Mouse (Mus musculus): ENCODE measurements around the gene 2810459M11Rik. TPM values are rescaled to one million over a fixed set of nuclear protein-coding genes. Genes with fewer than 3 reads are reported as not detected.
A peak's percentile ranks its signal among the peaks of the same experiment; 100 is the strongest.
"Not testable (repeated sequence)": the region's sequence is repeated elsewhere in the genome, so short reads cannot be mapped to it uniquely, and the experiment has no call there.

Gene 2810459M11Rik
- not detected for total RNA-seq (2021)

- peak; percentile 27 to 31 for DNase-seq
- intact Hi-C loops (cut with DNase I), result no loop called here
Measured at GRCm38 (mm10) chr1:86045848-86046805, at the start of gene 2810459M11Rik. Gene 2810459M11Rik, plus strand, starts transcription at chr1:86045863.

GRCm38 (mm10) chr1:85997221-85997620 is 48.4 kb upstream of the 2810459M11Rik start:
- DNase-seq, result no peak
- intact Hi-C loops (cut with DNase I), result no loop called here

DNA sequence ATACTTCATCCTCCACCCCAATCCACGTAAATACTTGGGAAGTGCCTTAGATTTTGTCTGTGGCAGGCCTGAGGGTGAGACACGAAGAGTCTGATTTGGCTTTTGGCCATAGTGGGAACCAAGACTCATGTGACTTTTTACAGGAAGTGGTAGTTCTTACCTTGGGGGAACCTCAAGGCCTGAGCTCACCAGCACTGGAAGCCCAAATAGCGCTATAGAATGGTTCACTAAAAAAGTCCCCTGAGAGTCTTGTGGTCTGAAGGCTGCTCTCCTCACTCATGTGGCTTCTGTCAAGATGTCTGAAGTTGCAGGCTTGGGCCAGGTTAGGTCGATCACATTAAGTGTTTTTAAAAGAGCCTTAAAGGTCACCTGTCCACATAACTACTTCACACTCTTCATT is 47.7 kb upstream of the 2810459M11Rik start:
- intact Hi-C loops (cut with DNase I), result no loop called here

DNA sequence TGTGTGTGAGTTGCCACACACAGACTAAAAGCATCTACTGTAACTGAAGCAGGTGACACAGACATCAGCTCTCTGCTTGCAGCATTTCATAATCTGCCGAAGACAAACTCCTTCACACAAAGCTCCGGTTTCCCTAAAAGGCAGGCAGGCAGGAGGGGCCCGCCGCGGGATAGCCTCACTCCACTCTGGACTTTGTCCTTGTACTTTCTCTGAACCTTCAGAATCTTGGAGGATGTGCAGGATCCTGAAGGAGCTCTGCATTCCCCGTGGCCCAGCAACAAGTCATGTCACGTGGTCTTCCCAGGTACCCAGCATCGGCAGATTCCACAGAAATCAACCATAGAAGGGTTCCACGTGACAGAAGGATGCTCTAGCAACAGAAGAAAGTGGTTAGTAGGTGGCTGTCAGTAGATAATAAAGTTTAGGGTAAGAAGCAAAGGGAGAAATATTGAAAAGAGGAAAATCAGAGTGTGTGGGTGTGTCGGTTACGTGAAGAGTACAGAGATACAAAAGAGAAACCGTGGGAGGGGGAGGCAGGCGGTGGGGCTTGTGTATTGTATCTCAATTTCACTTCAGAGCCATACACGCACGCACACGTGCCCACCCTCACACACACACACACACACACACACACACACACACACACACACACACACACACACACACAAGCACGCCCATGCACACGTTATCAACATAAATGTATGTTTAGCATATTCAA is 45.7 kb upstream of the 2810459M11Rik start:
- no peak for DNase-seq
- intact Hi-C loops (cut with DNase I), result no loop called here

More for the DNA sequence above, 47.7 kb upstream of the 2810459M11Rik start:
- DNase-seq, result no peak

DNA sequence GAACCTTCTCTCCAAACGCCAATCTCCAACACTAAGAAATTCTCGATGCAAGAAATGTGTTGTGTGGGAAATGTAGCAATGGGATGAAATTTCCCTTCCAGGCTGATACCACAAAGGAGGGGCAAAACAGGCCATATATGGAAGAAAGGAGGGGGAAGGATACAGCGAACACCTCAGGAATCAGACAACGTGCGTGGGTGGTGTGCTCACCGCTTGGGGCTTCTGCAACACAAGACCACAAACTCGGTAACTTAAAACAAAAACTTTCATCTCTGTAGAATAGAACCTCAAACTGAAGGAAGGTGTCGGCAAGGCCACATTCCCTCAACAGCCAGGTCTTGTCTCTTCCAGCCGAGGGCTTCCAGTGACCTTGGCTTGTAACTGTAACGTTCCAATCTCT is 40.1 kb upstream of the 2810459M11Rik start:
- intact Hi-C loops (cut with DNase I), result no loop called here
- no peak for DNase-seq

DNA sequence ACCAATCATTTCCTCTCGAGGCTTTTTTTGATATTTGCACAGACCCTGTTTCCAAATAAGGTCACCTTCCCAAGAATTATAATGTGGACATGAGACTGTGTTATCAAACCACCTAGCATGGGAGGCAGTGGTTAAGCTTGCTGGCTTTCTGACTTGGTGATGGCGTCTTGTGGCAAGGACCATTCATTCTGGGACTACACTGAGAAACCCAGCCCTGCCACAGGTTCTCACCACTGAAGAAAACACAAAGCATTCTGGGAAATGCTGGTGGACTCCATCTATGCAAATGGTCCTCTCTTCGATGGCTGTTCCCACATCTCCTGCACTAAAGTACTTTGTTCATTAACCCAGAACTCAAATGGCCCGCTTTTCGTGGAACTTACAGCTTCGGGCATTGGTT is 39.6 kb upstream of the 2810459M11Rik start:
- intact Hi-C loops (cut with DNase I), result no loop called here
- DNase-seq, result no peak

DNA sequence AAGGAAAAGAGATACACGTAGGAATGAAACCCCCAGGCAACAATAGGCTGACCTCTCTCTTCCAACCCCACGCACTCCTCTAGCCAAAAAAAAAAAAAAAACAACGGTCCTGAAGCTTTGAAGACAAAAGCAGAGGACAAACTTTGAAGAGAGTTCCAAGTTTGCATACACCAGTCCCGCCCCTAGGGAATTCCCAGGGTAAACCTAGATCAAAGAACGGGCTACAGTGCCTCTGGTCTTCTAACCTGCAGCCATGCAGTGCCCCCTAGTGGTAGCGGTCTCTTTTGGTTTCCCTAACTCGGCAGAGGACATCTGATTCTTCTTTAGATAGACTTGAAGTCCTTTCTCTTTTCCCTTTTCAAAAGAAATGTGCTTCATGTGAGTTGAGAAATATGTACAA is 37.9 kb upstream of the 2810459M11Rik start:
- intact Hi-C loops (cut with DNase I), result loop anchor here (1.0 kb wide), 2 partner anchors 72 to 154 kb away; no protein-coding TSS in a partner anchor
- DNase-seq, result peak; percentile 90 to 94

- DNase-seq; intact Hi-C loops (cut with DNase I): not testable (repeated sequence)
Measured at GRCm38 (mm10) chr1:86015758-86016157, 29.9 kb upstream of the 2810459M11Rik start.

DNA sequence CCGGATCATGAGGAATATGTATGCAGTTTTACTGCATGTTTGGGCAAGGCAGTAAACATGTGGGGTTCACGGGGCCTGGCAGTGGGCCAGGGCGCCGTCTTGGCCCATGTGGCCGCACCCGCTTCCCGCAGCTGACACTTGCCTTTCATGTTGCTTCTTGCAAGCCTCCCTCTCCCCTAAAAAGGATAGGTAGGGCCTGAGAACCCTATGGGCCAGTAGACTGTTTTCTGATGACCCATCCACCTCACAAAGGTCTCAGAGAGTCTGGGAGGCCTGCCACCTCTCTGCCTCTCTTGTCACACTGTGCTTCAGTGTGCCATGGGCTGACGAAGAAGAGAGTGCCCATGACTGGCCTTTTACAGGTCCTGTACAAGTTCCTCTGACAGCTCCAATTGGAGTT is 29.1 kb upstream of the 2810459M11Rik start, which contains the start of gene Spata3:
TSS of gene Spata3 (plus strand) at position 301 of the 400 bp plus-strand sequence.
- intact Hi-C loops (cut with DNase I), result no loop called here
- DNase-seq, result no peak

GRCm38 (mm10) chr1:86018235-86019055 is 27.2 kb upstream of the 2810459M11Rik start:
- peak; percentile 47 to 49 for DNase-seq
- intact Hi-C loops (cut with DNase I), result no loop called here

- intact Hi-C loops (cut with DNase I), result no loop called here
- DNase-seq, result no peak
Measured at GRCm38 (mm10) chr1:86021365-86021989, 24.2 kb upstream of the 2810459M11Rik start.

DNA sequence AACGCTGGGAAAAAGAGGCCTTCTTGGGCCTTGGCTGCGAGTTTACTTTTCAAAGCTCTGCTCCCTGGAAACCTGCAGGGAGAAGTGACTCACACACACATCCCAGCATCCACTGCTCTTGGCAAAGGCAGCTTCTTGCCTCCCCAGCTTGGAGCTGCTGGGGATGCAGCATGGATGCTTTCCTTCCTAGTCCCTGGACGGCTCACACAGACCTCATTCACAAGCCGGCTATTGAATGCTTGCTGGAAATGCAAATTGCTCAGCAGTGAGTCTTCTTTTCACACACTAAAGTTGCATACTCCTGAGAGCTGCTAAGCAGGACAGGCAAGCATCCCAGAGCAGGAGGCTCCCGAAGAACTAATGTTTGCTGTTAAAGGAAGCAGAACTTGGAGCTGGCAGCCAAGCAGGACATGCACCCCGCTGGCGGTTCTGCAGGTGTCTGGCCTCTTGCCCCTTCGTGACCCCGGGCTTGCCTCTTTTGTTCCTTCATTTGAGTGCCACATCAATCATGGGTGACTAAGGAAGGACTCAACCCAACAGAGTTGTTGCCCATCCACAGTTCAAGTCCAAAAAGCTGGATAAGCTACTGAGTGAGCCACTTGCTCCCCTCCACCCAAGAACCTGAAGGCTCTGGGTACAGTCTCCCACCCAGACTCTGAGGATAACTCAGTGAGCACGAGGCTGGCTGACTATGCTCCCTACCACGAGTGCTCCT is 13.2 kb upstream of the 2810459M11Rik start:
- intact Hi-C loops (cut with DNase I), result no loop called here
- peak in 1 of 2 experiments; percentile 11 for DNase-seq

DNA sequence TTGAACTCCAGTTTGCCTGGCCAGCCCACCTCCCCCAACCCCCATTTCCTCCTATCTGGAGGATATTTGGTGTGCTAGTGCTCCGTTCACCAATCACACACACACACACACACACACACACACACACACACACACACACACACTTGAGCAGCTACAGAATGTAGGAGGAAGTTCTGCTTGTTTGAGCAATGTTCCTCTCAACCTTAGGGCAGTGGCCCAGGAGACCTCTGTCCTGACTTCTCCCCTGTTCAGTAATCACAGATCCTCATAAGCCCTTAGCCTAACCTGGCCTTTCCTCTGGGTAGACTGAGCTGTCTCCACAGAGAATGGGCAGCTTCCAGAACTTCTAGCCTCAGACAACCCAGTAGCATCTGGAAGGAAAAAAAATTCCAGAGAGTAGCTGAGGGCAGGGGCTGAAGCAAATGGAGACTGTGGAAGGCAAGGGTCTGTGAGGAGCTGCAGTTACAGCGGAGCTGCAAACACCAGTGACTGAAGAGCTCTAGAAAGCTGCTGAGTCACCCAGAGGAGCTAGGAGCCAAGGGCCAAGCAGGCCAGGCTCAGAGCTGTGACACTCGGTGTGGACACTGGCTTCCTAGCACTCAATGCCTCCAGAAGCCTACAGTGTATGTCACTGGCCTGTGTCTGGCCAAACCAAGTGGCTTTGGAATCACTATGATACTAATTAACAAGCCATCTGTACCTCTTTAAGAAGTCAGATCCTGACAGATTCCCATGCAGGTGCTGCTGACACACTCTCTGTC is 7.3 kb upstream of the 2810459M11Rik start:
- DNase-seq, result peak; percentile 22 to 25
- intact Hi-C loops (cut with DNase I), result no loop called here

DNA sequence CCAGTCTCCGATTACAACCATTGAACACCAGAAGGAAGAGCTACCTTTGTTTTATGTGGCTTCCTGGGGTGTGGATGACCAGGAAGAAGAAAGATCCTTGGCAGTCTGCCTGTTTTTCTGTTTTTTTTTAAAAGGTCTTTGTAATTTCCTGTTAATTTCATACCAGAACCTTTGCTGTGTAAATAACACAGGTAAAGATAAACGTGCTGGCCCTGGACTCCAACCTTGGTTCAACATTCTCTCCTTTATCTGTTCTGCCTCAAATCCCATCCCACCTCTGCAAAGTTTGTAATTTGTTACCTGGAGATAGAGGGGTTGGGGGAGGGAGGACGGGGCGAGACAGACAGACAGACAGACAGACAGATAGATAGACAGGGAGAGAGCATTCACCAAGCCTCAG is 5.5 kb upstream of the 2810459M11Rik start:
- intact Hi-C loops (cut with DNase I), result no loop called here
- DNase-seq, result no peak

DNA sequence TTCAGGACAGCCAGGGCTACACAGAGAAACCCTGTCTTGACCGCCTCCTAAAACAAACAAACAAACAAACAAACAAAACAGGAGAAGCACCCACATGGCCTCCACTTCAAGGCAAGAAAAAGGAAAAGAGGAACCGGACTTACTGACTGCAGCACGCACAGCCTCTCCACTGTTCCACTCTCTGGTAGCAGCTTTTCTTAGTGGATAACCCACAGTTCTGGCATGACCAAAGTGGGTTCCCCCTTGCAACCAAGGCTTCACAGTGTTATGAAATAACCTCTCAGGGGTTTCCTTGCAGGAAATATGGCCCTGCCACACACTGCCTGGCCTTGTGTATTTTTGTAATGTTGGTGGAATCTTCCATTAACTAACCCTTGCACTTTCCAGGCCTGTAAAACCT is 4.8 kb upstream of the 2810459M11Rik start:
- DNase-seq, result no peak
- intact Hi-C loops (cut with DNase I), result no loop called here

DNA sequence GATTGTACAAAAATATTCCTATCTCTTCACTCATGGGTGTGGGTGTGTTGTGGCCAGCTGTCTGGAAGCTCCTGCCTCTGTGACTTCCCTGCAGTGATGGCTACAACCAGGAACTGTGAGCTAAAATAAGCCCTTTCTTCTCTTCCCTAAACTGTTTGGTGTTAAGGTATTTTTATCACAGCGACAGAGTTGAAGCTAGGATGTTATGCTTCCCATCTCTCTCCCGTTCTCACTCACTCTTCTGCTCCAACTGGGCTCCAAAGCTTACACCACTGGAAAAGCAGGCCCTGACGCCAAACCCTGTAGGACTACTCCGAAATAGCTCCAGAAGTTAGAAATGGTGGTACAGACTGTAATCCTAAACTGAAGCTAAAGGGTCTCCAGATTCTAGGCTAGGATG is 607 bp upstream of the 2810459M11Rik start:
- intact Hi-C loops (cut with DNase I), result no loop called here
- no peak for DNase-seq

GRCm38 (mm10) chr1:86046833-86047563 is 1.3 kb downstream of the 2810459M11Rik start:
- no peak for DNase-seq
- intact Hi-C loops (cut with DNase I), result no loop called here

DNA sequence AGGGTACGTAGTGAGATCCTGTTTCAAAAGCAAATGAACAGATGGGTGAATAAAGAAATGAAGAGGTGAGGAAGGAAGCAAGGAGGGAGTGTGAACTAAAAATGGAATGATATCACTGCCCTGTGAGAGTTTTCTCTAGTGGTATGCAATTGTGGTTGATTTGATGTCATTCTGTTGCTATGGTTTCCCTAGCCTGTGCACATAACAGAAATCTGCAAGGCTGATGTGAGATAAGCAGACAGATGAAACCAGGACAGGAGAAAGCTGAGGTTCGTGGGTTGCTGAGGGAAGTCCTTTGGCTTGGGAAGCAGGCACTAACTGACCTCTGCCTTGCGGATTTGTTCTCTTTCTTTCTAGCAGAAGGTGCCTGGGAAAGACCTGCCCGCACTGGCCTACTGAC is 2.6 kb downstream of the 2810459M11Rik start:
- DNase-seq, result no peak
- intact Hi-C loops (cut with DNase I), result no loop called here
